Mouse (Mus musculus) mesoderm, embryonic 11.5 days (tissue): ENCODE data around the gene Igf2bp2.

Source experiments
- DNase-seq: peaks from one replicate; pipeline ENCODE4 v3.0.0-alpha.2; 2012; ENCODE audit warnings: low read depth, low spot score

Igf2bp2 gene

DNA sequence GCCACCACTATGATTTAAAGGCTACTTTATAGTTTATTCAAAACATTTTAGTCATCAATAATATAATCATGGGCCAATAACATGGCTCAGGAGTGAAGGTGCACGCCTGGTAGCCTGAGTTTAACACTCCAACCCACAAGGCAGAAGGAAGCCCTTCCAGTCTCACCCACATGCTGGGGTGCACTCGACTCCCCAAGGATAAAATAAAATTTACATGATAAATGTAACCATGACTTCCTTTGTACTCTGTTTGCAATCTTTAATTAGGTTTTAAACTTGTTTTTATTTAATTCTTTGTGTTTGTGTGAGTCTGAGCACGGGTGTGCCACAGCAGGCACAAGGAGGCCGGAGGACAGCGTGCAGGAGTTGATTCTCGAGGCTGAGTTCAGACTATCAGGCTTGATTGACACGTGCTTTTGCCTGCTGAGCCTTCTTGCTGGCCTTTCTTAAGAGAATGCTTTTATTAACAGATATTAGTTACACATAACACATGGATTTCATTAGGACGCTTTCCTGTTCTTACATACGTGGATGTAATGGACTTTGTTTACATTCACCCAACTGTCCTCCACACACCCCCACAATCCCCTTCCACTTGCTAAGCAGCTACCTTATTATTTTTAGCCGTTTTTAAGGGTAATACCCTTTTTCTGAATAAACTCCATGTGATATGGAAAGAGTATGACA, 13.3 kb downstream of the Igf2bp2 start:
- no peak for DNase-seq

DNA sequence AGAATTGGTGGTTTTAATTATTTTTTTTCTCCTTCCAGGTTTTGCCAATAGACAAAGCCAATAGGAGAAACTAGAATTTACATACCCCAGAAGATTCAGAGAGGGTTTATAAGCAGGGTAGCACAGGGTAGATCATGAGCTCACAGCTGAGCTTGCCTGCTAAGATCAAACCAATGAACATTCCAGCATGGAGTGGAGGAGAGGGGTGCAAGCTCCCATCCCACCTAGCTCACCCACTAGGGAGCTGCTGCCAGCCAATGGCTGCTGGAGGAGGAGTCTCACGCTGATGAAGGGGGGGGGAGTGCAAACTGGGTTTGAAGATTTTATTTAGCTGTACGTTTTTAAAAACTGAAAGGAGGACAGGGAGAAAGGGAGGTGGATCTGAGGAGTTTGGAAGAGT, 14.0 kb downstream of the Igf2bp2 start:
- DNase-seq, result no peak

- no peak for DNase-seq
Measured at GRCm38 (mm10) chr16:22147131-22147530, 16.0 kb downstream of the Igf2bp2 start.

DNA sequence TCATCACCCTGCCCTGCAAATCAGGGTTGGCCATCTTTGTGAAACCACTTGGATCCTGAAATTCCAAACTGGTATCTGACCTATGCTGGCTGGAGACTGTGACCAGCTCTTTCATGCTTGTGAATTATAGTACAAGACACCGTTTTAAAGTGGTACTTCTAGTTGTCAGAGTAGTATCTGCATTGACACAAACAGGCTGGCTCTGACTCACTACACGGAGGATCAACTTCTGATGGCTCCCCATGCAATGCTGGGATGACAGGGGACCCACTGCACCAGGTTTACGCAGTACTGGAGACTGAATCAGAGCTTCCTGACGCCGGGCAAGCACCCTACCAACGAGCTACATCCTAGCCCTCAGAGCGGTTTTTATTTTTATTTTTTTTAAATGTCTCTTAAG, 17.0 kb downstream of the Igf2bp2 start:
- DNase-seq, result no peak

DNA sequence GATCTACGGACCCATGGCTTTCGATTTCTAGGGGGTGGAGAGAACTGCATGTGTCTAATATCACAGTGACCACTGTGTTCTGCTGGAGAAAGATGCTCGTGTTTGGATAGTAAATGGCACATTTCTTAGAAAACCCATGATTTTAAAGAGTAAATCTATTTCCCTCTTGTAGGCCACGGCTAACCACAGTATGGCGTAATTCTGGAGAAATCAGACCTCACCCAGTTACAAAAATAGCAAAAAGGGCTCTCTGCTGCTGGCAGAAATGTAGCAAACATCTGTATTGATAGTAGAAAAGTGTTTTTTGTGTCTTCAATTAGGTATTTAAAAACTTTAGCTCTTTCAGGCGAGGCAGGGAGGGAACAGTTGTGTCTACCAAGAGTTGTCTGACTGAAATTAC, 18.6 kb downstream of the Igf2bp2 start:
- DNase-seq, result no peak

- no peak for DNase-seq
Measured at GRCm38 (mm10) chr16:22140861-22141260, 22.2 kb downstream of the Igf2bp2 start.

- DNase-seq, result no peak
Measured at GRCm38 (mm10) chr16:22139821-22140220, 23.3 kb downstream of the Igf2bp2 start.

DNA sequence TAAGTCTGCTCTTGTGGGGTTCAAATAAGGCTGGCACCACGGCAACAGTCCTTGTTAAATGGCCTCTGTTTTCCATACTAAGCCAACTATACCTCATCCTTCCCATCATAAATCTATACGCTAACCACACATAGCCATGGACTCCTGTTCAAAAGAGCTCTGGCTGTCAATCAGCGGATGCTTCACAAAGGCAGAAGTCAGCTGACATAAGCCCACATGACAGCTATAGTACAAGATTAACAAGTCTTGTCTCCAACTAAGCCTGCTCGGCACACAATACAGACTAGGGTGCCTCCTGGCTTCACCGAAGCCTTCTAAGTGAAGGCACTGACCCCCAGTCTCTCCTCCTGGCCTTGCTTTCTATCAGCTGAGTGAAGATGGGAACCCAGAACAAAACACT, 26.9 kb downstream of the Igf2bp2 start:
- DNase-seq, result no peak

DNA sequence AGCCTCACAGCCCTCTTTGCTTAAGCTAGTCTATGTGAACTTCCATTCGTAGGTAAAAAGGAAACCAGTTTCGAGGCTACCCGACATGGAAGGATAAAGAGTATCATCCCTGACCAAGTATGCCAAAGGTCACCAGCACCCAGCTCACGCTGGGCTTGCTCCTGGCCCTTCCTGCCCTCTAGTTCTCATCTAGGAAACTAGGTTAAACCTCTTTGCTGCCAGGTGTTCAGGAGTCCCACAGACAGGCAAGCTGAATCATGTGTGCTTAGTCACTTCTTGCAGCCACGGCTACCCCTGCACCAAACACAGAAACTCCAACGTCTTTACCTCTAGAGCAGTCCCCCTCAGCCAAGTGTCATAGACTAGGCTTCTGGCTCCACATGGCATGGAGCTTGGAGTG, 31.8 kb downstream of the Igf2bp2 start:
- no peak for DNase-seq

- DNase-seq, result no peak
Measured at GRCm38 (mm10) chr16:22129511-22129910, 33.6 kb downstream of the Igf2bp2 start.

DNA sequence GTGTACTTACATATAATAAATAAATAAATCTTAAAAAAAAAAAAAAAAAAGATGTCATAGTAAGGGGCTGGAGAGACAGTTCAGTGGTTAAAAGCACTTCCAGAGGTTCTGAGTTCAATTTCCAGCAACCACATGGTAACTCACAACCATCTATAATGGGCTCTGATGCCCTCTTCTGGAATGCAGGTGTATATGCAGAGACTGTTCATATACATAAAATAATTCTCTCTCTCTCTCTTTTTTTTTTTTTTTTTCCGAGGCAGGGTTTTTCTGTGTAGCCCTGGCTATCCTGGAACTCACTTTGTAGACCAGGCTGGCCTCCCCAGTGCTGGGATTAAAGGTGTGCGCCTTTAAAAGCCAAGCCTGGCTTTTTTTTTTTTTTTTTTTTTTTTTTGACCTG, 34.5 kb downstream of the Igf2bp2 start:
- DNase-seq, result no peak

DNA sequence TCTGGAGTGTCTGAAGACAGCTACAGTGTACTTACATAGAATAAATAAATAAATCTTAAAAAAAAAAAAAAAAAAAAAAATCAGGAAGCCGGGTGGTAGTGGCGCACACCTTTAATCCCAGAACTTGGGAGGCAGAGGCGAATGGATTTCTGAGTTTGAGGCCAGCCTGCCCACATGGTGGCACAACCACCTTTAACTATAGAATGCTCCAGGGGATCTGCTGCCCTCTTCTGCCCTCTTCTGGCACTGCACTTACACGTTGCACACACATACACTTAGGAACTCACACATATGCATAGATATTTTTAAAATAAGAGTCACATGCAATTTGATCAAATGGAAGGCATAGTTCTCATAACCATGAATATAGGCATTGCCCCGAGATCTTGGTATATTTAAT, 35.3 kb downstream of the Igf2bp2 start:
- no peak for DNase-seq

- DNase-seq, result no peak
Measured at GRCm38 (mm10) chr16:22126936-22127335, 36.2 kb downstream of the Igf2bp2 start.

DNA sequence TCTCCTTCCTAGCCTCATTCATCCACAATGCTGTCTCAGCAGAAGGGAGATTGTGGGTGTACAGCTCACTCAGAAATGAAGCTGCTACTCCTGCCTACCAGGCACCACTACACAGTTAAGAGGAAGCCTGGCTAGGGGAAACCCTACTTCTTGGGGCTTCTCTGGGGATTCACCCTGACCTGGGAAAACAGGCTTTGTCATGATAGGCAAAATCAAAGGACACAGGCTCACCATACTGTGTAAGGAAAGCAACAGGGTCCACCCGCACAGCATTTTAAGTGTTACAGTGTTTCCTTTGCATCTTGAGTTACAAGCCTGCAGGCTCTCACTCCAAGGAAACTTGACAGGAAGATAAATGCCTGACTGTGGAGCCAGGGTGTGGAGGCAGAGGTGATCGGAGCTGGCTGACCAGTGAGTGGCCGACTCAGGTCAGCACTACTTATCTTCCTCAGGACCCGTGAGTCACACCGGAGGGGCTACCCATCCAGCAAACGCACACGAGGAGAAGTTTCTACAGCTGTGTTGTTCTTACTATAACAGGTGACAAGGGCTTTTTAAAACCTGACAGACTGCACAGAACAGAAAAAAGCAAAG, 38.7 kb downstream of the Igf2bp2 start:
- peak; percentile 37 for DNase-seq

DNA sequence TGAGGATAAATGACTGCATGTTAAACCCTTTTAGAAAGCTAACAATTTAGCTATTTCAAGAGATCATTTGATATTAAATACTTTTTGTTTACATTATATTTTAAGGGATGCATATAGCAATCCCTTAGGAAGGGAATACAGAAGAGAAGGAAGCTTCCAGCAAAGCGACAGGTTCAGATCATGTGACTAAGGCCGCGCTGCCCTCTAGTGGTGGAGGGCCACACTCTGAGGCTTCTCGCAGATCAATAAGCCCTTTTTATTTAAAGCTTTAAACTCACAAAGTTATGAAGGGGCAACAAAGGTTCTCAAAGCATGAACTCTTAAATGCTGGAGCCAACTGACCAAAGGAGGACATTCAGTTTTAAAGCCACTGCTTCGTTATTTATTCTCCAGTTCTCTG, 39.4 kb downstream of the Igf2bp2 start:
- DNase-seq, result peak; percentile 37

DNA sequence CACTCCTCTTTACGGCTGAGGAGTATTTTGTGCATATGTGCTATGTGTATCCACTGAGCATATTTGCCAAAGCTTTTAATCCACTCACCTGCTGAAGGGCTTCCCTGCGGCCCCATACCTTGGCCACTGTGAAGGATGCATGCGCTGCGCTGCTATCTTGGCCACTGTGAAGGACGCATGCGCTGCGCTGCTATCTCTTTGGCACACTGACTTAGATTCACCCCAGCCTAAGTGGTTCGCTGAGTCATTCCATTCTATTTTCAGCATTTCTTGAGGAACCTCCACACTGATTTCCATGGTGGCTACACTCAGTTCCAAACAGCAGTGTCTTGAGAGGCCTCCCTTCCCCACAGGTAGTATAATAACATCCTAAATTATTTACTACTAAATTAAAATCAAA, 42.0 kb downstream of the Igf2bp2 start:
- no peak for DNase-seq

- DNase-seq, result no peak
Measured at GRCm38 (mm10) chr16:22119524-22119923, 43.6 kb downstream of the Igf2bp2 start.

DNA sequence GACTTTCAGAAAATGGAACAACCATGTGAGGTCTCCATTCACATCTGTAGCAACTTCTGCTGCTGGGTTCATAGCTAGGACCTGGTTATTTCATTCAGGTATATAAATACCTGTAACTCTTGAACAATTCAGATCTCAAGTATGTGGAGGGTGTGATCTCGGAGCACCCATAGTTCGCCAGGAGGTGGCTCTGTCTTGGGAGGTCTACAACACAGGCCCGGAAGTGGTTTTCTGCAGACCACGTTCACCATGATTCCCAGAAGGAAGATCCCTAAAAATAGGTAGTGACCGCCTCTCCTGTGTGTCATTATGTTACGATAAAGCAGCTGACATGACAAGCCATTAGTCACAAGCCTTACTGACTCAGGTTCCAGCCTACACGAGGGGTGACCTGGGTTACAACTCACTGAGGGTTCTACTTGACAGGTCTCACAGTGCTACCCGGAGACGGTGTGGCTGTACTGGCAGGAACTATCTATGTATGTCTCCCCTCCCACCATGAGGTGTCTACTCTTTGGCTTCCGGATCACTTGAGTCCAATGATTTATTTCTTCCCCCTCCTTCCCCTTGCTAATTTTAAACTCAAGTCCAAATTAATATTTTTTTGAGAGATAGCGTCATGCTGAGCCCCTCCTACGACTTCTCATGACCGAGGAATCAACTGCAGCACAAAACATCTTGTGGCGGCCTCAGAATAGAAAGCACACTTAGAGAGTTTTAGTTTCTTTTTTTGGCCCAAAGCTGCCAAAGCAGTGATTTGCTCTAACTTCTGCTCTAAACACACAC, 44.2 kb downstream of the Igf2bp2 start:
- DNase-seq, result no peak

- DNase-seq, result no peak
Measured at GRCm38 (mm10) chr16:22118151-22118550, 44.9 kb downstream of the Igf2bp2 start.

DNA sequence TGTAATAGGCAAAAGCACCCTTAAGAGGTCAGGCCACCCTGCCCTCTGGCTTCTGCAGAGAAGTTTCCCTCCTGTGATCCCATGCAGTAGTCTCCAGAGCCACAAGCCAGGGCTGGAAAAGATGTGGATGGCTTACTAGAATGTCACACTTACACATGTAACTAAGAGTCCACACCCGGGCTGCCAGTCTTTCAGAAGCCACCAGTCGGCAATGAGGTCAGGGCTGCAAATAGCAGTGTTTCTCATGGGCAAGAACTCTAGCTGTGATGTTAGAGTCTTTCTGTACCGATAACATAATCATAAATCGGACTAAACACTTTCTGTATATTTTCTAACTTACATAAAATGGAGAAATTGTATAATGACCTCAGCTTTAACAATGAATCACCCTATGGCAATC, 46.4 kb downstream of the Igf2bp2 start:
- DNase-seq, result no peak

GRCm38 (mm10) chr16:22116058-22116457, 47.0 kb downstream of the Igf2bp2 start:
- DNase-seq, result no peak

- peak; percentile 36 for DNase-seq
Measured at GRCm38 (mm10) chr16:22110036-22110435, 53.1 kb downstream of the Igf2bp2 start.

GRCm38 (mm10) chr16:22109159-22109558, 53.9 kb downstream of the Igf2bp2 start:
- DNase-seq, result no peak
